Mouse (Mus musculus): ENCODE results near the gene Hist2h2aa1.

Hist2h2aa1 gene

DNA sequence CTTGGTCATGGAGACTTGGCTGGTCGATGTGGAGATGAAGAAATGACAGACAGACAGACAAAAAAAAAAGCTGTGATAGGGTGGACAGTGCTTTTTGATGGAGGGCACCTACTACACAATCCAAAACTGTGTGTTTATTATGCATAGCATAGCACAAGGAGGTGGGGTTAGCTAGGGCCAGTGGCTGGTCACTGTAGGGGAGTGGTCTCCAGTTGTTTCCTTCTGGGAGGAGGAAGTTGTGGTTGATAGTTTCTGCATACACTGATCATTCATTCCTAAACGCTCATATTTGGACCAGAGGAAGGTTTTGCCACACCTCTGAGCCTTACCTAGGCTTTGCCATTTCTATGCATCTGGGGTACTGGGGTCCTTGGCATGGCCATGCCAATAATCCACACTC lies 14.9 kb upstream of the Hist2h2aa1 start:
- 79% methylated on average over 2 of the region's 2 CpGs for WGBS

DNA sequence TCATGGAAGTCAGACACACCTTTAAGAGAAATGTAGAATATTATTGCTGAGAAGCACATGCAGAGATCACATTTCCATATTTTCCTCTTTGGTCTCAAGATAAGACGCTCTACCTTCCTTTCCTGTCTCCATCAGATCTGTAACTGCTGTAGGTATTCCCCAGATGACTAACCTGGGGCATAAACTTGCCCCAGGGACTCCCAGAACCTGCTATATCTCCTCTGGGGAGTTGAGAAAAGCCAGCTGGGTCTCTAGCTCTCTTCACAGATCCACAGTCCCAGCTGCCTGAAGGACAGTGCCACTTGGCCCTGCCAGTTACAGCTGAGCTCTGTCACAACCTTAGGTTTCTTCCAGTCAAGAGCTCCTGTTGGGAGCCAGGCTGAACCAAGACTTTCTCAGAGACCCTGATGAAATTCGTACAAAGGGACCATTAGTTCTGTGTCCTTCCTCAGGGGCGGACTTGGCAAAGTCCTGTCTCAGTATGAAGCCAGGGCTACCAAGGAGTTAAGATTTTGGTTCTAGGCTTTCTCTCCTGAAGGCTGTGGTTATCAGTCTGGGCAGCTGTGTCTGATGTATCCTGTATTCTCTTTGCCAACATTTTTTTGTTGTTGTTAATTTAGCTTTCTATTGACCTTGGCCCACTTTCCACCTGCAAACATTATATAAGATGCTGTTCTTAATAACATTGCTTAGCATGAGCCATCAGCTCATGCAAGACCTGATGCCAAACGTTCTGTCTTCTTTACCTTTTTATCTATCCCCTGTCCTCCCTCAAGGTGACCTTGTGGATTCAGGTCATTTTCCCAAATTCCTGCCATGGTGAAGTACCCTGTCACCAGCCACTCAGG lies 14.2 kb upstream of the Hist2h2aa1 start:
- WGBS, result 77% methylated on average over 4 of the region's 4 CpGs

DNA sequence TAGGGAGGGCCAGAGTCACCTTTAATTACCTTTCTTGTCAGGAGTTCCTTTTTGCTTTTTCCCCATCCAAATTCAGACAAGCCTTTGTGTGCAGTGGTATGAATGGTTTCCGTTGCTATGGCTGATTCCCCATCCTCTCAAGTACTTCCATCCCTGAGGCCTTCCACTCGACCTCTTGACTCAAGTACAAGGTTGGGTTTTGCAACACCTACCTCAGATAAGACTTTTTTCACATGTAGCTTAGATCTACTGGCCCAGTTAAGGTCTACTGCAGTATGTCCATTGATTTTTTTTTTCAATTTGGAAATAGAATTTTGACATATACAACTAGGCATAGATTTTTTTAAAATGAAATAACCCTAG lies 13.6 kb upstream of the Hist2h2aa1 start:
- 68% methylated on average over 2 of the region's 2 CpGs for WGBS

DNA sequence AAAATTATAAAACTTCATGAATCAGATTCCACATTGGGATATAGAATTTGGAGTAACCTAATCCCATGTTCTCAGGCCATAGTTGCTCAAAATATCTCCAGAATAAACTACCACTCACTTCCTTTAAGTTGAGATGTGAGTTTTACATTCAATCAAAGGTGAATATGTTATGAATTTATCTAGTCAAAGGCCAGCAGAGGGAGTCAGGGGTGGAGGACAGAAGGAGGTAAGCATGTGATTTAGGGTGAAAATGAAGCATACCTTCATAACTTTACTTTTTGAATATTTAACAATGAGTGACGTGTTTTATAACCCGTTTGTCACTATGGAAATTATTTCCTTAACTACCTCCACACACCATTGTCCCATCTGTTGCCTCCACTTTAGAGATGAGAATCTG lies 10.4 kb upstream of the Hist2h2aa1 start:
- 71% methylated on average over 2 of the region's 2 CpGs for WGBS

DNA sequence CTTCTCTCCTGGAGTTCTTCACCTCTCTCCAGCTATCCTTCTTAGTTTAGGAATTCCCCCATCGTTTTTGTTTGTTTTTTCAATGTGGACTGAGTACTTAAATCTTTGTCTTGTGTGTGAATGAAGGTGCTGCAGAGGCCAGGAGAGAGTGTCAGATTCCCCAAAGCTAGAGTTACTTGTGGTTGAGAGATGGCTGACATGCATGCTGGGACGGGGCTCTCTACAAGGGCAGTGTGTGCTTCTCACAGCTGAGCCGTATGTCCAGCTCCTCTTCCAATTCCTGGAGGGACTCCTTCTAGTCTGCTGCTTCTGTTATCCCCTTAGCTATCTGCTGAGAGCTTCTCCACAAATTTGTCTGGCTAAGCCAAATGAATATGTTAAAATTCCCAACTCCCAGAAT lies 9.5 kb upstream of the Hist2h2aa1 start:
- whole genome bisulfite sequencing, result 57% methylated on average over 3 of the region's 3 CpGs

DNA sequence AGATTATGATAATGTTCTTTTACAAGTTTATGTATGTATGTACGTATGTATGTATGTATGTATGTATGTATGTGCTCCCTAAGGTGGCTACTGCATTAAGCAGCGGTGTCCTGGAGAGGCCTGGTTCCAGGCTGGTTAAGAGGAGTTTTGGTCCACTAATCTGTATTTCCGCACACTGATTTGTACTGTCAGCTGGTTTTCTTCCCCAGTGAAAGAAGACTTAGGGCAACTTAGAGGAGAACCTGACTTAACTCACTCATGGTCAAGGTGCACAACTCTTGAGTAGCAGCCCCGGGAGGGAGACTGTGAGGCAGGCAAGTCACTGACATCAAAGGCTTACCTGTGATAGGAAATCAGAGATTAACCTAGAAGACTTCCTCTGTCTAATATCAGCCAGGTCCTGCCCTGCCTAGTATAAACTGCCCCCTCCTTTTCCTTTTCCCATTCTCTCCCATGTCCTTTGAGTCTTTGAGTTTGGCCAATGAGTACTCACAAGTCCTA lies 8.4 kb upstream of the Hist2h2aa1 start:
- 89% methylated on average over 4 of the region's 4 CpGs for WGBS

DNA sequence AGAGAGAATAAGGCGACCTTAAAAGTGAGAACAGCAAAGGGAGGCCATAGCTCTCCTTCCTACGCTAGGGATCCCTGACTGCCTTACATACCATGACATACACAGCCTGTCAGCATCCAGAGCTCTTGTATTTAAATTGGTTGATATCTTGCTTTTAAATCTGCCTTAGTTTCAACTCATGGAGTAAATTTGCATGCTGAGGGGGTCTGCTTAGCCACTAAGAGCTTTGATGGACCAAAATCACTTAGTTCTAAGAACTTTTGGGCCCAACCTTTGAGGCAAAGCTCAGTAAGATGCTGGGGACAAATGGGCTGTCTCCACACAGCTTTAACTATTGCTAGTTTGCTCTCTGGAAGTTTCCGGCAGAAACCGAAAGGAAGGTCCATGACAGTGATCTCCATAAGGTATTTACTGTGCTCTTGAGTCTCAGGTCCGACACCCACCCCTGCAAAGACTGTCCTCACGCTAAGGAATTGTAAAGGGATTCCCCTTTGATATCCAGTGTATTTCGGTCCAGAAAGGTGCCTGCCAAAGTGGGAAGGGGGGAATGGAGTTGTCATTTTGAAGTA lies 7.9 kb upstream of the Hist2h2aa1 start:
- 80% methylated on average over 7 of the region's 7 CpGs for WGBS

DNA sequence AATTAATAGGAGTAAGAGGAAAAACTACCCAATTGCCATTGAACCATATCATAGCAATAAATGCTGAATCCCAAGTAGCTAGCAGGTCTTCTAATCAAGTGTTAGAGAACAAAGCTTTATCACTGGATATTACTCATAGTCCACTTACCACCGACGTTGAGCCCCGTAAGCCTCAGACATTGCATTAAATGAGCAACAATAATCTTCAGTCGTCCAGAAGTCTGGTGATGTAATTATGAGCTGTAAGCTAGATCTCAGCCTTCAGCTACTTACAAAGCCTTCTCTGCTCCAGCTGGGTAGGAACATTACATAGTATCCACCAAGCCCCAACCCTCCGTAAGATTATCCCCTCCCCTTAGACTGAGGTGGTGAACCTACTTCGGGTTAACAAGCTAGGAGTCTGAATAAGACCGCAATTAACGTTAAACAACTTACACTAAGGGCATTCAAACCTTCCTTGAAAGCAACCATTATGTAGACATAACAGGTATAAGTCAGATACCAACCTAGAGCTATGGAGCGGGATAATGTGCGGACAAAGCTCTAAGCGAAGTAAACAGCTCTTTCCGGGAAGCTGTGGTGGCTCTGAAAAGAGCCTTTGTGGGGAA lies 7.3 kb upstream of the Hist2h2aa1 start:
- WGBS, result 22% methylated on average over 12 of the region's 12 CpGs

DNA sequence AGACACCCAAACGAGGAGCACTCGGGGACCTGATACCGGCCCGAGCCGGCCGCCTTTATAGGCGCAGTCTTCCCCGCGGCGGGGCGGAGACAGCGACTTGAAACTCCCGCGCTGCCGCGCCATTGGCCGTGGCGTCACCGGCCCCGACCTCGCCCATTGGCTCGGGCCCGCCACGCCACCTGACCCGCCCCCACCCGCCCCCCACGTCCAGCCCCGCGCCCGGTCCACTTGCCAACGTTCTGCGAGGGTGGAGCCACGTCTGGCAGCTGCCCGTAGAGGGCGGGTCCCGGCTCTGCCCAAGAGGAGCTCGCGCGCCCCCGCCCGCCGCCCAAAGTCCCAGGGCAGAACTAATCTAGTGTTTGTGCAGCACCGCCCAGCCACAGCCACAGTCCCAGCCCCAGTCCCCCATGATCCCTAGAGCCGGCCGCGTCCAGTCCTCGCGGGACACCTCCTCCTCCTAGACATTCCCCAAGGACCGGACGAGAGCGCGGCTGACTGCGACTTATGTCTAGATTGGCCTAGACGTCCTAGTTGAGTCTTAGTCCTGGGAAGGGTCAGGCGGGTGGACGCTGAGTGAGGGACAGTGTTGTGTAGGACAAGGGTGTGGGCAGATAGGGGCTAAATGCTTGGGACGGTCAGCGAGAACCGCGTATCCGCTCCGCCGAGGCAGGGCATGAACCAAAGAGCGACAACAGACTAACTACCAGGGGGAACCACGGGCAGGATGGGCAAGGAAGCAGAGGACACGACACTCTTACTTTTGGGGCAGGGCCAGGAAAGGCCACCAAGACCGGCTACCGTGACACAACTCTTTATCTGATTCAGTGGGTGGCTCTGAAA lies 6.1 kb upstream of the Hist2h2aa1 start, which contains the start of gene Hist2h3c2:
Gene Hist2h3c2, minus strand, starts transcription at position 174 of the 840 bp plus-strand sequence.
- WGBS, result under 1% methylated on average over 24 of the region's 68 CpGs

DNA sequence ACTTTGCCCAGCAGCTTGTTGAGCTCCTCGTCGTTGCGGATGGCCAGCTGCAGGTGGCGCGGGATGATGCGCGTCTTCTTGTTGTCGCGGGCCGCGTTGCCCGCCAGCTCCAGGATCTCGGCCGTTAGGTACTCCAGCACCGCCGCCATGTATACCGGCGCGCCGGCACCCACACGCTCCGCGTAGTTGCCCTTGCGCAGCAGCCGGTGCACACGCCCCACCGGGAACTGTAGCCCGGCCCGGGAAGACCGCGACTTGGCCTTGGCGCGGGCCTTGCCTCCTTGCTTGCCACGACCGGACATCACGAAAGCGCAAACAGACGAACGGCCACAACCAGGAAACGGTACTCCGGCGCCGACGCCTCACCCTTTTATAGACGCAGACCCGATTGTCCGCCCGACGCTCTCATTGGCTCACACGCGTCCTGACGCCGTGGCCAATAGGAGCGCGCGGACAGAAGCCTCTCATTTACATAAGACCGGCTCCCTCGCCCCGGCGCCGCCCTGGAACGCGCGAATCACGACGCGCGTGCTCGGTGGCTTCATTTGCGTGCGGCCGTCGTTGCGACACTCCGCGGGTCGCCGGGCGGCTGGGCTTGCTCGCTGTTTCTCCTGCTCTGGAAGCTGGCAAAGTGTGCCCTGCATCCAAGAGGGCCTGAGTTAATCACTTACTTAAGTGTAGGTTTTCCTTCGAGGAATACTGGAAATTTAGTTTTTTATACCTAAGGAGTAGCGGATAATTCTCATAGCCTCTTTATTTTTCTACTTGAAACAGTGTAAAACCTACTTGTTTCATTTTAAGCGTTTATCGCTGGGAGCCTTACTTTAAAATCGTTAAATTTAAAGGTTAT lies 5.1 kb upstream of the Hist2h2aa1 start, which contains the start of gene Hist2h2aa2:
Gene Hist2h2aa2, minus strand, starts transcription at position 328 of the 850 bp plus-strand sequence.
- WGBS, result 2% methylated on average over 39 of the region's 85 CpGs

DNA sequence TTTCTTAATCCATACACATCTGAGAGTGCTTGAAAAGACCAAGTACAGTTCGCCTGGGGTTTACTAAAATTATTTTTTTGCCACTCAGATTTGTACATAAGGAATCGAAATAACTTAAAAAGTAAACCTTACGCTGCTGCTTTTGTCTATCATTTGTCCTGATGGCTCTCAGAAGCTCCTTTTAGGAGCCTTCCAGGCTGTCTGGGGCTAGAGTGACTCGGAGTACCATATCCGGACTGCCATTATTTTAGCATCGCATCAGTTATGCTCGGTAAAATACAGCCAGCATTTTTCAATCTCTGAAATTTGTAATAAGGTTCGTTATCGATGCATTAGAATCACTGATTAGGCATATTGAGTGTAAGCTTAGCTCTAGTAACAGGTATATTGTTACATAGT lies 4.5 kb upstream of the Hist2h2aa1 start:
- 56% methylated on average over 9 of the region's 9 CpGs for WGBS

DNA sequence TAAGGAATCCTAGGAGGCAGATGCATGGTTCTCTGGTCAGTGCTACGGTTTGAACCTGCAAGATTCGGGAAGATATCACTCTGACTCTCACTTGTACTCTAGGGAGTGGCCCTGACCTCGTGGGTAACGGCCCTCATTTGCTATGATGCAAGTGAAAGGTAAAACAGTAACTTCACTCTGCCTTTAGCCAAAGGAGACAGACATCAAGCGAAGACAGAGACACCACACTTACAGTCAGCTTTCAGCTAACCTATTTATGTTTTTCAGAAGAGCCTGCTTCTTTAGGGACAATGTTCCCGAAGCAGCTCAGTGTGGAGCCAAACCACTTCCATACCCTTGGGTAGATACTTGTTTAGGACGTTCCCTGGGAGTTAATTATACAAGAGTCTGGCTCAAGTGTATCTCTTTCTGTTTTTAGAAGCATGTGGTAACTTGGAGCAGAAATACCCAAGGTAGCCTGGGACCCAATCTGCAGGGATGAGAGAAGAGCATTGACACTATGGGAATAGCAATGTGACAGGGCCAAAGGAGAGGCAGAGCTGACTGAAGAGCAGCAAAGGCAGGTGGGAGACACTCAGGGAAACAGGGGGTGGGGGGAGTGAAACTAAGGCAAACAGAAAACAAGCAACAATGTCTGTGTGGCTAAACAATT lies 1.2 kb upstream of the Hist2h2aa1 start:
- 73% methylated on average over 7 of the region's 7 CpGs for WGBS

DNA sequence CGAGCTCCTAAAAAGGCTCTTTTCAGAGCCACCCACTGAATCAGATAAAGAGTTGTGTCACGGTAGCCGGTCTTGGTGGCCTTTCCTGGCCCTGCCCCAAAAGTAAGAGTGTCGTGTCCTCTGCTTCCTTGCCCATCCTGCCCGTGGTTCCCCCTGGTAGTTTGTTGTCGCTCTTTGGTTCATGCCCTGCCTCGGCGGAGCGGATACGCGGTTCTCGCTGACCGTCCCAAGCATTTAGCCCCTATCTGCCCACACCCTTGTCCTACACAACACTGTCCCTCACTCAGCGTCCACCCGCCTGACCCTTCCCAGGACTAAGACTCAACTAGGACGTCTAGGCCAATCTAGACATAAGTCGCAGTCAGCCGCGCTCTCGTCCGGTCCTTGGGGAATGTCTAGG lies 721 bp downstream of the Hist2h2aa1 start:
- WGBS, result 2% methylated on average over 10 of the region's 21 CpGs

DNA sequence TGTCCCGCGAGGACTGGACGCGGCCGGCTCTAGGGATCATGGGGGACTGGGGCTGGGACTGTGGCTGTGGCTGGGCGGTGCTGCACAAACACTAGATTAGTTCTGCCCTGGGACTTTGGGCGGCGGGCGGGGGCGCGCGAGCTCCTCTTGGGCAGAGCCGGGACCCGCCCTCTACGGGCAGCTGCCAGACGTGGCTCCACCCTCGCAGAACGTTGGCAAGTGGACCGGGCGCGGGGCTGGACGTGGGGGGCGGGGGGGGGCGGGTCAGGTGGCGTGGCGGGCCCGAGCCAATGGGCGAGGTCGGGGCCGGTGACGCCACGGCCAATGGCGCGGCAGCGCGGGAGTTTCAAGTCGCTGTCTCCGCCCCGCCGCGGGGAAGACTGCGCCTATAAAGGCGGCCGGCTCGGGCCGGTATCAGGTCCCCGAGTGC lies 1.1 kb downstream of the Hist2h2aa1 start, which contains the start of gene Hist2h3c1:
Gene Hist2h3c1, plus strand, starts transcription at position 259 of the 430 bp plus-strand sequence.
- WGBS, result under 1% methylated on average over 20 of the region's 47 CpGs

DNA sequence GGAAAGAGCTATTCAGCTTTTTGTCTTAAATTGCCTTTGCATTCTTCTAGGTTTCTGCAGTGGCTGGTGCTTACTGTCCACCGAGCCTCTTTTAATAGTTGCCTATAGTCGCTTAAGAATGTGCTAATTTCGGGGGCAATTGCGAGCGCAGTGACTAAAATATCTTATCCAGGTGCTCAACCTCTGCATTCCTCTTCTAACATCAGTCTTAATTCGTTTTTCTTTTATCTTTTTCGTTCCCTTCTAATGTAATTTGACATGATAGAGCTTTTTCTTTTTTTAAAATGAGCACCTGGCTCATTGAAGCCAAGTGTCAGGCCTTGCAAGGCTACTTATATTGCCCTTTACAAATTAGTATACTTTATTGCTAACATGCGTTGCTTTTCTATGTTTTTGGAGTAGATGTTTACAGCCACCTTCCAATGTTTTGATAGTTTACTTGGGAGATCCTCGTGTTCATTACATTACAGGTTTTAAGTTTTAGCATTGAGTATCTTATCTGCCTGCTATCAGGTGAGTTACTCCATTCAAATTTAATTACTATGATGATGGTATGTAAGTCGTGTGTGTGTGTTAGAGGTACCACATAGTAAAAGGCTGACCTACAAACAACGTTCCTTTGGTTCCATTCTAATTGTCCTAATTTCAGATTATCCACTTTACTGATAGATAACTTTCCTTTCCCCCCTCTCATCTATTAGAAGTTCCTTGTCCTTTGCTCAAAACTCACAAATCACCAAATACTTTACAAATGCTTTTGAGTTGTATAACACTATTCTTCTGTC lies 2.3 kb downstream of the Hist2h2aa1 start:
- WGBS, result 46% methylated on average over 11 of the region's 11 CpGs

DNA sequence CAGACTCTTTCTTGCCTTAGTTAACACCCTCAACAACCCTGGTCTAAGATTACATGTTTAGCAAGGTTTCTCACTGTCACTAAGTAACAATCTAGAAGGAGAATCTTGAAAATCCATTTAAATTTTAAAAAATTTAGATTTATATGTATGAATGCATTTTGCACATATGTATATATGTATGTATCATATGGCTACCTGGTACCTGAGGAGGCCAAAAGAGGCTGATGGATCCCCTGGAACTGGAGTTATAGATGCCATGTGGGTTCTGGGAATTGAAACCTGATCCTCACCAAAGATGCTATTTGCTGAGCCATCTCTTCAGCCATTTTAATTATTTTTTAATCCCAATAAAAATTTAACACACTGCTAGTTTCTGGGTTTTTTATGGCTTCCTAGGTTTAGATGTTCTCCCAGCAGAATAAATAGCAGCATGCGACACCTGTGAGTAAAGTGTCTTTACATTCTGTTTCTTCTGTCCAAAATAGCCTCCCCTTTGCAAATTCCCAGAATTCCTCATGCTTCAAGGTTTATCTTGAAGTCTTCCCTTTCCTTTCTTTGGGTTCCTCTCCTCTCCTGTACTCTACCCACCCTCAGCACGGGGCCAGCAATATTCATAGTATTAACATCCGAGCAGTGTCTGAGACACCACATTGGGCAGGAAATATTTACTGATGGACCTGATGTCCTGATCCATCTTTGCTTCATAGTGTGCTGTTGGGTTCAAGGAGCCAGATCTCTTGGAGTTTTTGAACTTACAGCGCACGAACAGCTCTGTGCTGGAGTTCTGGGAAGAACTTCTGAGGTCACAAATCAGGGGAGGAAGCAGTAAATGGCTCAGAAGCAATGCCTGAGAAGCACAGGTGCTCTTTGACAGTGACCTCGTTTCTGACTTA lies 3.1 kb downstream of the Hist2h2aa1 start:
- WGBS, result 65% methylated on average over 6 of the region's 6 CpGs

DNA sequence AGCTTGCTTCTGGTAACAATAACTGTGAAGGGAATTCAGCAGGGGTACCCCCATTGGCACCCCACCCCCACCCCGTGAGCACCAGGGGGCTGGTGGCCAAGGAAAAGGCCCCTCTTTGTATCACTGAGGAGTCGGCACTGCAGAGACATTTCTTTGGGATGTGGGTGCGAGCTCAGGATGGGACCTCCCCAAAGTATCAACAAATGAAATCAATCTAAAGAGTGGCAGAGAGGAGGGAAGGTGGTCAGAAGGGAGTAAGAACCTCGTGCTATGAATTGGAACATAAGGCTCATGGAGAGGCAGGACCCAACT lies 3.7 kb downstream of the Hist2h2aa1 start:
- WGBS, result 67% methylated on average over 4 of the region's 4 CpGs

DNA sequence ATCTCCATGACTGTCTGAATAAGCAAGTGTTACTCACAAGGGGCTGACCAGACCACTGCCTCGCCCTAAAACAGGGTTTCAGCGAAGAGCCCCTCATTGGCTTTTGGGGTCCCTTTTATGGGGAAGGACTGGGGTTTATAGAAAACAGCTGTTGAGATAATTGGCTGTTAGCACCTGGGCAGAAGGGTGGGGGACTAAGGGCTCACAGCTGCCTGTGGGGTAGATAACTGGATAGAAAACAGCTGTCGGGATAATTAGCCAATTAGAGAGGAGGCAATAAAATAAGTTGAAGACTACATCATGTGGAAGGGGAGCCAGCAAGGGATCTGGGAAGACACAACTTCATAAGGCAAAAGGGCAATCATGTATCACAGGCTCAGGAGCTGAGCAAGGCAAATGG lies 5.6 kb downstream of the Hist2h2aa1 start:
- 85% methylated on average over 3 of the region's 3 CpGs for WGBS

Data from cerebral cortex, adult 2 months (tissue).